Mouse (Mus musculus): Measurements from ENCODE around the gene Poc1a.

Poc1a gene

GRCm38 (mm10) chr9:106369801-106370485 is 89.1 kb downstream of the Poc1a start:
- peak; percentile 54 for DNase-seq

- DNase-seq: peak; percentile 55
Observed at GRCm38 (mm10) chr9:106370620-106371383, 89.9 kb downstream of the Poc1a start.

- peak; percentile 71 for DNase-seq
Observed at GRCm38 (mm10) chr9:106371384-106371671, 90.5 kb downstream of the Poc1a start.

- peak; percentile 73 for DNase-seq
Observed at GRCm38 (mm10) chr9:106371776-106372175, 90.9 kb downstream of the Poc1a start.

GRCm38 (mm10) chr9:106372431-106373412 is 91.9 kb downstream of the Poc1a start:
- DNase-seq: no peak

- no peak for DNase-seq
Observed at GRCm38 (mm10) chr9:106373973-106374372, 93.1 kb downstream of the Poc1a start.

- DNase-seq: no peak
Observed at GRCm38 (mm10) chr9:106377247-106377646, 96.4 kb downstream of the Poc1a start.

GRCm38 (mm10) chr9:106378045-106378444 is 97.2 kb downstream of the Poc1a start:
- no peak for DNase-seq

GRCm38 (mm10) chr9:106378753-106379152 is 97.9 kb downstream of the Poc1a start:
- DNase-seq: no peak

GRCm38 (mm10) chr9:106386181-106386864 is 105.5 kb downstream of the Poc1a start:
- no peak for DNase-seq

GRCm38 (mm10) chr9:106392828-106393527 is 112.1 kb downstream of the Poc1a start:
- DNase-seq: no peak

GRCm38 (mm10) chr9:106393548-106393947 is 112.7 kb downstream of the Poc1a start:
- no peak for DNase-seq

GRCm38 (mm10) chr9:106394649-106395602 is 114.1 kb downstream of the Poc1a start:
- no peak for DNase-seq

- DNase-seq: no peak
Observed at GRCm38 (mm10) chr9:106397733-106398132, 116.9 kb downstream of the Poc1a start.

- DNase-seq: no peak
Observed at GRCm38 (mm10) chr9:106398667-106399311, 117.9 kb downstream of the Poc1a start.

GRCm38 (mm10) chr9:106399808-106400207 is 118.9 kb downstream of the Poc1a start:
- no peak for DNase-seq

Data from right cerebral cortex, postnatal 25 days (tissue).